ENCODE assay signal across 1 mouse cellular context in genomic region chr11:115904956-115905790, GRCm38 (mm10).
TF ChIP-seq lines count a peak whose summit lies in the region.

No protein-coding gene starts in this region.

TF ChIP-seq in MEL, 35 proteins besides CTCF, POLR2A, EP300 and RAD21:
- TF ChIP-seq ZKSCAN1 (IDR thresholded peaks at IDR 0.05; ENCODE audit: low read depth, low read length) (no peak), GABPA (IDR thresholded peaks at IDR 0.05; ENCODE audit: low read depth, low read length) (no peak), TAL1 (IDR thresholded peaks at IDR 0.05; ENCODE audit: low read length) (no peak), CHD1 (IDR thresholded peaks at IDR 0.05; ENCODE audit: low read depth, low read length) (no peak), MEF2A (IDR thresholded peaks at IDR 0.05; ENCODE audit: extremely low read depth, insufficient replicate concordance, low read depth, low read length, poor library complexity, severe bottlenecking) (no peak), MYB (IDR thresholded peaks at IDR 0.05; ENCODE audit: low read depth, low read length) (no peak), RCOR1 (IDR thresholded peaks at IDR 0.05; ENCODE audit: low read depth, low read length) (no peak)
